Mouse (Mus musculus) cerebellum, postnatal 10 days (tissue): ENCODE data around the gene Pcsk2.

ENCODE experiments used
- DNase-seq, 2 experiments: peaks; one replicate each; pipeline ENCODE4 v3.0.0; 2021; ENCODE audit warnings: mixed read lengths in 2 of 2

Pcsk2 gene

GRCm38 (mm10) chr2:143739475-143740226 is 193.7 kb downstream of the Pcsk2 start:
- no peak for DNase-seq

DNA sequence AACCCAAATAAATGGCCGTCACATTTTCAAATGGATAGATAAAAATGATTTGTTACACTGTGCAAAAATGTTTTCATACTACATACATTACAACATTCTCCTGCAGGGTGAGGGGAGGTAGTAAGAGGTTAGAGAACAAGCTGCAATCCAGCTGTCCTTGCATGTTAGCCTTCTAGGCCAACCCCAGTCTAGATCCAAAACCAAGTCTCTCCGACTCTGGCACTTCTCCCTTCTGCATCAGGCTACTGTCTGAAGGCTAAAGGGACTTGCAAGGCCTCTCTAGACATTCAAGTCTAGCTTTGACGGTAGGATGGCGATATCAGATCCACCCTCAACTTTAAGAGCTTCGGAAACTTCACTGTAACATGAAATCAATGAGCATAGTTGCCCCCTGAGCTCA is 196.5 kb downstream of the Pcsk2 start:
- DNase-seq = no peak

DNA sequence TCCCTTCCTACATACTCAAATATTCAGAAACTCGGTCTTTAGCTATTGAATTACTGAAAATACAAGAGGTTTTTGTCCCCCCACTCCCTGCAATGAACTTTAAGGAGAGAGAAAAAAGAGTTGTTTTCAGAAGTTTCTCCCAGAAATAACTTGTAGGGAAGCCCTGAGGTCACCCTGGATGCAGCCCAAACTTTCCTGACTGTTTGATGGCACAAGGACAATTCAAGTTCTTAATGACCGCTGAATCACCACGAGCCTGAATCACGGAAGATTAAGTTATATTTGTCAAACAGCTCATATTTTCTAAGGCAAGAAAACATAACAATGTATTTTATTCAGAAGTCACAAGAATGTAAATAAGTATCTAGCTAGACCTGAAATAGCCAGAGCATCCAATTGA is 197.1 kb downstream of the Pcsk2 start:
- DNase-seq = no peak

- no peak for DNase-seq
These were observed 206.3 kb downstream of the Pcsk2 start for GRCm38 (mm10) chr2:143752051-143752788.

DNA sequence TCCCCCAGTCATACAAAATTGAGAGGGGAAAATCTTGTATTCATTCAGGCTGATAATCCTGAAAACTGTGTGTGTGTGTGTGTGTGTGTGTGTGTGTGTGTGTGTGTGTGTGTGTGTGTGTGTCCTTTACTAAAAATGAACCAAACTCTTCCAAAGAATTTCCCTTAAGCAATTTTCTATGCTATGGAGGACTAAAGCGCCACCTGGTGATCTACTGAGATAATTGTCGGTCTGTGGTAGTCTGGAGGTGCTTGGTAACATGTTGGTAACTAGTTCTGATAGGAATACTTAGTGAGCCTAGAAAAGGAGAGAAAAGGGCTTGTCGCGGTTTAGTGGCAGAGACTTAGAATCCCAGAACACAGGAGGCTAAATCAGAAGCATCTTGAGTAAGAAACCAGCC is 230.5 kb downstream of the Pcsk2 start:
- peak; percentile 69 to 75 for DNase-seq

DNA sequence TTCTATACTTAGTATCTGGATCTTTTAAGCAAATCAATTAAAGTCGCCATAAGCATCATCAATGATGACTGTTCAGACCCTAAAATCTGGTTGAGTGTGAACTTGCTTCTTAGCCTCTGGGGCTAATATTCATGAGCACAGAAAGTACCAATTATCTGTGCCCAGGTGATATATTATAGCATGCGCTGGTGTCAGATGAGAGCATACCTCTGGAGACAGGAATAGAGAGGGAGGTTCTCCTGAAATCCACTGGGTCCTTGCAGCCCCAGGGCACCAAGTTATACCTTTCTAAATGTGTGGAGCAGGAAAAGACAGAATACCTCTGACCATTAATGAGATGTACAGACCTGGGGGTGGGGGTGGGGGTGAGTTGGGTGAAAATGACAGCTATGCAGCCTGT is 234.4 kb downstream of the Pcsk2 start:
- DNase-seq = no peak

- peak in 1 of 2 experiments; percentile 14 for DNase-seq
These were observed 244.0 kb downstream of the Pcsk2 start for GRCm38 (mm10) chr2:143789911-143790310.

DNA sequence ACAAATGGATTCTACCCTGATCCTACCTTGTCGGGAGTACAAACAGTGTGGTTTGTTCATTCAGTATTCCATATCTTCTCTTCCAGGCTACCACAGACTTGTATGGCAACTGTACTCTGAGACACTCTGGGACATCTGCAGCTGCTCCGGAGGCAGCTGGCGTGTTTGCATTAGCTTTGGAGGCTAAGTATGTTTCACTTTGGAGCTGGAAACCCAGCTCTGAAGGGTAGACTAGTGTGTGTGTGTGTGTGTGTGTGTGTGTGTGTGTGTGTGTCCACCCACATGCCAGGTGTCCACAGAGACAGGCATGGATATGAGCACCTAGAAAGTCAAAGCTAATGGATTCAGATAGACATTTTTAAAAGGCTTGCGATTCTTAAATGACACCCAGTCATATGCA is 249.9 kb downstream of the Pcsk2 start:
- DNase-seq = no peak

- DNase-seq = no peak
These were observed 250.5 kb downstream of the Pcsk2 start for GRCm38 (mm10) chr2:143796335-143797013.

GRCm38 (mm10) chr2:143801097-143801496 is 255.1 kb downstream of the Pcsk2 start:
- DNase-seq = no peak

DNA sequence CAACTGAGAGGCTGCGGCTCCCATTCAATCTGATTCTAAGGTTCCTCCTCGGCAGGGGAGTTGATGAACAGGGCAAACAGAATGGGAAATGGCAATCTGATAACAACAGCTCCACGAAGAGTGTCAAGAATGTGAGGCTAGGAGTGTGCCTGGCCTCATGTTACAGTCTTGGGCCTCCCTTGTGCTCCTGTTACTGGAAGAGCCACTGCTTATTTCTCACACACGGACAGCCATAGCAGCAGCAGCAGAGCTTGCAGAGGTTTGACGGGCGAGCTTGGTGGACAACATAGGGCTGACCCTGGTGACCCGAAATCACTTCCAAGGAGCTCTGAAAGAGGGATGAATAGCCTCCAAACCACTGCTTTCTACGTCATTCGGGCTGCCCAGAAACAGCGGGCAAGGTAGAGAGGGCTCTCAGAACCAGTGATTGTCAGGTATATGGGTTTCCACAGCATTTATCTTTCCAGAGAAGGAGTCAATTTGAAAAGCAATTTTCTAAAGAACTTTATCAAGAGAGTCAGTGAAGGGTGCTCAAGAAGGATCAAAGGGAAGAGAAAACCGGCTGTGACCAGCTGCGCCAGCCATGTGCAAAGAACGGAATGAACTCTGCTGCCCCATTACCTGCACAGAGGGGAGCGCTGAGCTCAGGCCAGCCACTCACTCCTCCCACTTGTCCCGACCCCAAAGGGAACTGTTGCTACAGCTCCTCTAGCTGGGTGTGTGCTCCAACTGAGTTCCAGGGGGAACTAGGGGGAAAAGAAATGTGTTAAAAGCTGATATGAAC is 260.4 kb downstream of the Pcsk2 start:
- DNase-seq = no peak

DNA sequence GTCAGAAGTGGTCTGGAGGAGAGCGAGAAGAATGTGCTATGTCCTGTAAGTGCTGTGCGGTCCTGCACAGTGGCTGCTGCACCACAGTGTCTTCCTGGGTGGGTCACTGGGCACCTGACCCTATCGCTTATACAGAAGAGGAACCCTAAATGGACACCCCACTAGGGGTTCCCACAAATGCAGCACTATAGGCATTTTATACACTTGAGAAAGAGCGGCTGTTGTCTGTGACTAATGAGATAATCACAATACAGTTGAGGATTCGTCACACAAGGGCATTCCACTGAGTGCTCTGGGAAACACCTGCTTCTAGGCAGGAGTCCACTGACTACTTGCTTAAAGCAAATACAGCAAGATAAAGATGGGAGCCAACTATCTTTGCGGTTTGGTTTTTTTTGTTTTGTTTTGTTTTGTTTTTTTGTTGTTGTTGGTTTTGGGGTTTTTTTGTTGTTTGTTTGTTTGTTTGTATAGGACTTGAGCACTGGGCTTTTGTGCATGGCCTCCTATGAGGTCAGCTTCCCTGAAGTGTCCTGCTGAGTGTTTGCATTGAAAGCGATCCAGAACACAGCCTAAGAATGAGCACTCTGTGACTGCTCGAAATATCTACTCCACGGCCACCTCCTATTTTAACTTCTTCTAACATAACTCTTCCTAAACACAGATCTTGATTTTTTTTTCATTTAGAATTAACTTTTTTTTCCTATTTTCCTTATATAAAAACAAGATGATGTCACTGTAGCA is 261.1 kb downstream of the Pcsk2 start:
- no peak for DNase-seq

- no peak for DNase-seq
These were observed 262.8 kb downstream of the Pcsk2 start for GRCm38 (mm10) chr2:143808789-143809188.

- DNase-seq = no peak
These were observed 266.3 kb downstream of the Pcsk2 start for GRCm38 (mm10) chr2:143812262-143812661.

GRCm38 (mm10) chr2:143813461-143813860 is 267.5 kb downstream of the Pcsk2 start:
- DNase-seq = no peak

GRCm38 (mm10) chr2:143831645-143832044 is 285.7 kb downstream of the Pcsk2 start:
- no peak for DNase-seq

- no peak for DNase-seq
These were observed 286.8 kb downstream of the Pcsk2 start for GRCm38 (mm10) chr2:143832721-143833120.

- no peak for DNase-seq
These were observed 288.1 kb downstream of the Pcsk2 start for GRCm38 (mm10) chr2:143834082-143834481.

DNA sequence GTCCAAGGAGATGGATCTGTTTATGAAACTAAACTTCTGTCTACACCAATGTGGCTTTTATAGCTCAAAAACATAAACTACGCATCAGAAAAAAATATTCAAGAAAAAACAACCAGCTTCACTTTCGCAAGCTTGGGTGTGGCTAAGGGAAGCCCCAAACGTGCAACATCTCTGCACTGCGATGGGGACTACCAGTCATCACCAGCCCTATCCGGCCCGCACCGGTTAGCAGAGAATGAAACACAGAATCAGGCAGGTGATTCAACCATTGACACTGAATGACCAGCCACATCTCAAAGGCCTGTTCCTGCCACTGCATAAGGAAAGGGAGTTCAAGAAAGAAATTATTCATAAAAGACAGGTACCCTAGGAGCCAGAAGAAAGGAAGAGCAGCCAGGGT is 289.9 kb downstream of the Pcsk2 start:
- no peak for DNase-seq

DNA sequence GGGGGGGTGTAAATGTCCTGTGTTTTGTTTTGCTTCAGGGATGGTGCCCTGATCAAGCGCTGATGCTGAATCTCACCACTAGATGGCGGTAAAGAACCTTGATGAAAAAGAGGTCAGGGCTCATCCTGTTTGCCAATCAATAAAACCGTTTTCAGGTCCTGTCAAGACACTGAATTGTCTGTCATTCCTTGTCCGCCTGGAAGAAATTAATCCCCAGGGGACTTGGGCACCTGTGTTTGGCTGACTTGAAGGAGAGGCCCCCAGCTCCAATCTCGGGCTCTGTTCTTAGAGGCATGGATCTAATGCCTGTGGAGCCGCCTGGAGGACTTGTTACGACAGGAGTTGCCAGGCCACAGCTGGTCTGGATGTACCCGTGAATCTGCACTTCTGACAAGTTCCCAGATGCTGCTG is 291.3 kb downstream of the Pcsk2 start:
- peak; percentile 85 to 93 for DNase-seq

DNA sequence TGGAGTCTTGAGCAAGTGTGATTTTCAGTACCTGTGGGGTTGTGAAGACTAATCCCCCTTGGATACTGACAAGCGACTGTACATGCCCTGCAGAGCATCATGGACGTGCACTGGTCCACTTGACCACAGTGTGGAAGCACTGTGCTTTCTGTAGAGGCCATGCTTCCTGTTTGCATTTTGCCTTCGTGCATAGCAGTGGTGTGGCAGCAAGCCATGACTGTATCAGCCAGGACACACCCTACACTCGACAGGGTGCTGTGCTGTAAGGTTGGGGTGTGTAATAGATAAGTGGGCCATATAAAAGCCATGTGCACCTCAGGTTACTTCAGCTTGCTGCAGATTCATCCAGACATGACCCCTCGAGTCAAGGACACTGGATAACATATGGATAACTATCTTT is 292.7 kb downstream of the Pcsk2 start:
- DNase-seq = peak; percentile 22 to 33

GRCm38 (mm10) chr2:143839458-143839857 is 293.5 kb downstream of the Pcsk2 start:
- DNase-seq = no peak
